Mouse (Mus musculus): ENCODE results near the gene Purb. TPM values are rescaled to one million over a fixed set of nuclear protein-coding genes. Genes with fewer than 3 reads are reported as not detected.

Gene Purb
- polyA plus RNA-seq (2014; fragmentation: Nextera tagmentation; extraction: Ambion mirVana) = 25.7 and 26.2 TPM in 2 replicates

DNA sequence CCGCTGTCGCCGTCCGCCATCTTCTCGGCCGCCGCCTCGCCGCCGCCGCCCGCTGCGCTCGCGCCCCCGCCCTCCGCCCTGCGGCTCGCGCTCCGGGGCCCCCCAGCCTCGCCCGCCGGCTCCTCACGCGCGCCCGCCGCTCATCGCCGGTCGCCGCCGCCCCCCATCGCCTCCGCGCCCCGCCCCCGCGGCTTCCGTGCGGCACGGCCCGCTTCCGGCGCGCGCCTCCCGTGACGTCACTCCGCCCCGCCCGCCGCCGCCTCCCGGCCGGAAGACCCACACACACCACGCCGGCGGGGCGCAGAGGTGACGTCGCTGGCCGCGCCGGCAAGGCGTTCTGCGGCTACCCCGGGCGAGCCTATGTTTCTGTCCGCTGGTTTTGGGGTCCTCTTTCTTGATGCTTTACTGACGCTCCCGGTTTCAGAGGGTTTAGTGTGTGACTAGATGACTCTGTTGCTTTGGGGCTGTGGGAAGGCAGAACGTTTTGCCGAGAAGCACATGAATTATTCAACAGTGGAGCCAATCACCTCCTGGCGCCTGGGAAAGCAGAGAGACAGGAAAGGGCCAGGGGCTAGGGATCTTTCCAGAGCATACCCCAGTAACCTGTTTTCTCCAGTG, at the start of gene Purb:
TSS of gene Purb (minus strand) at position 51 of the 618 bp plus-strand sequence.
- ATAC-seq (replicated peaks; ENCODE audit: low FRiP score, low TSS enrichment, low read depth) (peak; percentile 97), DNase-seq (ENCODE audit: low spot score) (peak; percentile 95)
- under 1% methylated on average over 52 of the region's 76 CpGs for WGBS
- H3K4me3 ChIP-seq (ENCODE audit: low read depth, low read length) = peak within 1 kb of the TSS; percentile 98
- H3K27me3 ChIP-seq (replicated peaks; ENCODE audit: control insufficient read depth, insufficient read depth, low read length) = no peaks in the 10 kb centered on the region
- H3K9ac ChIP-seq (ENCODE audit: low read length) = peak within 1 kb of the TSS; percentile 93
- H3K27ac ChIP-seq (ENCODE audit: low read depth) = peak within 1 kb of the TSS; percentile 97
- no peaks in the 10 kb centered on the region for H3K9me3 ChIP-seq (ENCODE audit: control insufficient read depth, low read length)
- peaks cover 12% of the 10 kb centered on the region for H3K36me3 ChIP-seq (ENCODE audit: control insufficient read depth, insufficient read depth, low read length)
- peak within 1 kb of the TSS; percentile 98 for H3K4me2 ChIP-seq (ENCODE audit: low read length)
- H3K4me1 ChIP-seq (replicated peaks; ENCODE audit: control insufficient read depth, insufficient read depth, low read length) = peaks cover 24% of the 10 kb centered on the region

GRCm38 (mm10) chr11:6525241-6525640, 49.5 kb upstream of the Purb start:
- 97% methylated on average over 1 of the region's 1 CpGs for WGBS
- Histone ChIP-seq H3K36me3 (ENCODE audit: control insufficient read depth, insufficient read depth, low read length) (peaks cover 31% of the 10 kb centered on the region), H3K27ac (ENCODE audit: low read depth) (no peak overlapping the region), H3K4me2 (ENCODE audit: low read length) (no peak overlapping the region), H3K9ac (ENCODE audit: low read length) (no peak overlapping the region), H3K4me1 (replicated peaks; ENCODE audit: control insufficient read depth, insufficient read depth, low read length) (peaks cover 7% of the 10 kb centered on the region; the same call in 1 of the 2 replicates), H3K9me3 (ENCODE audit: control insufficient read depth, low read length) (no peaks in the 10 kb centered on the region), H3K4me3 (ENCODE audit: low read depth, low read length) (no peak overlapping the region), H3K27me3 (replicated peaks; ENCODE audit: control insufficient read depth, insufficient read depth, low read length) (no peaks in the 10 kb centered on the region)
- DNase-seq (ENCODE audit: low spot score) (no peak), ATAC-seq (replicated peaks; ENCODE audit: low FRiP score, low TSS enrichment, low read depth) (no peak)

- 88% methylated on average over 4 of the region's 4 CpGs for WGBS
- Histone ChIP-seq H3K27me3 (replicated peaks; ENCODE audit: control insufficient read depth, insufficient read depth, low read length) (no peaks in the 10 kb centered on the region), H3K27ac (ENCODE audit: low read depth) (no peak overlapping the region), H3K4me3 (ENCODE audit: low read depth, low read length) (no peak overlapping the region), H3K9ac (ENCODE audit: low read length) (no peak overlapping the region), H3K36me3 (ENCODE audit: control insufficient read depth, insufficient read depth, low read length) (peaks cover 31% of the 10 kb centered on the region), H3K4me1 (replicated peaks; ENCODE audit: control insufficient read depth, insufficient read depth, low read length) (peaks cover 7% of the 10 kb centered on the region; the same call in 1 of the 2 replicates), H3K4me2 (ENCODE audit: low read length) (no peak overlapping the region), H3K9me3 (ENCODE audit: control insufficient read depth, low read length) (no peaks in the 10 kb centered on the region)
- DNase-seq (ENCODE audit: low spot score) (no peak), ATAC-seq (replicated peaks; ENCODE audit: low FRiP score, low TSS enrichment, low read depth) (no peak)
Observed at GRCm38 (mm10) chr11:6524880-6525238, 49.1 kb upstream of the Purb start.

DNA sequence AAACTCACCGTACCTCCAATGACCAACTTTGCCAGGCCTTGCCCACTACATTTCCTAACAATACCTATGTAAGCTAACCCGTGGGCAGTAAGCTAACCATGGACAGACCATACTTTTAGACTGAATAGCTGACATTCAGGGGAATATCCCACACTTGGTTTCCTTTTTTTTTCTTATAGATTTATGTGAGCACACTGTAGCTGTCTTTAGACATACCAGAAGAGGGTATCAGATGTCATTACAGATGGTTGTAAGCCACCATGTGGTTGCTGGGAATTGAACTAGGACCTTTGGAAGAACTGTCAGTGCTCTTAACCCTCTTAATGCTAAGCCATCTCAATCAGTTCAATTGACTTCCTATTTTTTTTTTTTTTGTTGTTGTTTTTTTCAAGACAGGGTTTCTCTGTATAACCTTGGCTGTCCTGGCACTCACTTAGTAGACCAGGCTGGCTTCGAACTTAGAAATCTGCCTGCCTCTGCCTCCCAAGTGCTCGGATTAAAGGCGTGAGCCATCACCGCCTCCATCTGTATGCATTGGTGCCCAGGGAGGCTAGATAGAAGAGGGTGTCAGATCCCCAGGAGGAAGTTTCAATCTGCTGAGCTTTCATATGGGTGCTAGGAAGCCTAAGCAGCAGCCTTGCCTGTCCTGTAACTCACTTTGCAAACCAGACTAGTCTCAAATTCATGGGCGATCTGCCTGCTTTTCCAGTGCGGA, 48.6 kb upstream of the Purb start:
- Histone ChIP-seq H3K4me1 (replicated peaks; ENCODE audit: control insufficient read depth, insufficient read depth, low read length) (peaks cover 7% of the 10 kb centered on the region; the same call in 1 of the 2 replicates), H3K4me3 (ENCODE audit: low read depth, low read length) (no peak overlapping the region), H3K27ac (ENCODE audit: low read depth) (no peak overlapping the region), H3K36me3 (ENCODE audit: control insufficient read depth, insufficient read depth, low read length) (peaks cover 31% of the 10 kb centered on the region), H3K4me2 (ENCODE audit: low read length) (no peak overlapping the region), H3K9me3 (ENCODE audit: control insufficient read depth, low read length) (no peaks in the 10 kb centered on the region), H3K27me3 (replicated peaks; ENCODE audit: control insufficient read depth, insufficient read depth, low read length) (no peaks in the 10 kb centered on the region), H3K9ac (ENCODE audit: low read length) (no peak overlapping the region)
- 88% methylated on average over 8 of the region's 8 CpGs for WGBS
- DNase-seq (ENCODE audit: low spot score) (no peak), ATAC-seq (replicated peaks; ENCODE audit: low FRiP score, low TSS enrichment, low read depth) (no peak)

DNA sequence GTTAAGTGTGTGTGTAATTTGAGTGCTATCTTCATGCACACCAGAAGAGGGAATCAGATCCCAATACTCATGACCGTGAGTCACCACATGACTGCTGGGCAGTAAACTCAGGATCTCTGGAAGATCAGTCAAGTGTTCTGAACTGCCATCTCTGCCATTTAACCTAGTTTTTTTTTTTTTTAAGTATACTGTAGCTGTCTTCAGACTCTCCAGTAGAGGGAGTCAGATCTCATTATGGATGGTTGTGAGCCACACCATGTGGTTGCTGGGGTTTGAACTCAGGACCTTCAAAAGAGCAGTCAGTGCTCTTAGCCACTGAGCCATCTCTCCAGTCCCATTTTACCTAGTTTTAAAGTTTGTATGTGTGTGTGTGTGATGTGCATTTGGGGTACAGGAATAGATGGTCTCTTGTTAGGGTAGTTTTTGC, 48.0 kb upstream of the Purb start:
- Histone ChIP-seq H3K4me1 (replicated peaks; ENCODE audit: control insufficient read depth, insufficient read depth, low read length) (peaks cover 7% of the 10 kb centered on the region; the same call in 1 of the 2 replicates), H3K27ac (ENCODE audit: low read depth) (no peak overlapping the region), H3K9me3 (ENCODE audit: control insufficient read depth, low read length) (no peaks in the 10 kb centered on the region), H3K9ac (ENCODE audit: low read length) (no peak overlapping the region), H3K27me3 (replicated peaks; ENCODE audit: control insufficient read depth, insufficient read depth, low read length) (no peaks in the 10 kb centered on the region), H3K36me3 (ENCODE audit: control insufficient read depth, insufficient read depth, low read length) (peaks cover 31% of the 10 kb centered on the region), H3K4me3 (ENCODE audit: low read depth, low read length) (no peak overlapping the region), H3K4me2 (ENCODE audit: low read length) (no peak overlapping the region)
- ATAC-seq (replicated peaks; ENCODE audit: low FRiP score, low TSS enrichment, low read depth) = no peak
- 59% methylated on average over 1 of the region's 1 CpGs for WGBS
- DNase-seq (ENCODE audit: low spot score) = no peak

DNA sequence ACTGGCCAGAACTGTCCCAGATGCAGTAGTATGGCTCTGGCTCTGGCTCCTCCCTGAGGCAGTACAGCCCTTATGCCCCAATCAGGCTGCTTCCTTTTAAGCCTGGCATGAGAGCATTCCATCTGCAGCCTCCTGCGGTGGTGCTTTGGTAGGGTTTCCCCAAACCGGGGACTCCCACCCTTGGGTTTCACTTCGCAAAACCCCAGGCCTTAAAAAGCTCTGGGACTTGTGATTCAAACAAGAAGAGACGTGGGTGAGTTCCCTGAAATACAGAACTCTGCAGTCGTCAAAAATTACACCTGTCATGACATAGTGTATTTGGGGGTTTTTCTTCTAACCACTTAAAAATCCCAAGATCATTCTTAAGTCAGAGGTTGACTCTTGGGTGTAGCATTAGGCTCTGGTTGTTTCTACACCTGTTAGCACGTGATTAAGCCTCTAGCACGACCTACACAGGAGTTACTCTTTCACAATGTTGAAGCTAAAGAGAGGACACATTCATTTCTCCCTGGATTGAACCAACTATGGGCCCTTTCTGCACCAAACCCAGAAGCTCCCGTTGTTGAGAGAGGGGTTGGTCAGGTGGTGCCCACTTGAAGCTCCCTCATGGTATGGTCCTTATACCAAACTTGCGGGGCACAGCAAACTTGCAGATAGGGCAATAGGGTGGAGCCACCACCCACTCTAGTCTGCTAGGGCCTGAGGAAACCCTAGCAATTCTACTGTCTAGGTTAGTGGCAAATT, 47.2 kb upstream of the Purb start:
- H3K9me3 ChIP-seq (ENCODE audit: control insufficient read depth, low read length) = no peaks in the 10 kb centered on the region
- no peaks in the 10 kb centered on the region for H3K27me3 ChIP-seq (replicated peaks; ENCODE audit: control insufficient read depth, insufficient read depth, low read length)
- DNase-seq (ENCODE audit: low spot score) (no peak), ATAC-seq (replicated peaks; ENCODE audit: low FRiP score, low TSS enrichment, low read depth) (no peak)
- 73% methylated on average over 9 of the region's 9 CpGs for WGBS
- no peak overlapping the region for H3K9ac ChIP-seq (ENCODE audit: low read length)
- no peak overlapping the region for H3K27ac ChIP-seq (ENCODE audit: low read depth)
- H3K4me1 ChIP-seq (replicated peaks; ENCODE audit: control insufficient read depth, insufficient read depth, low read length) = peaks cover 7% of the 10 kb centered on the region; the same call in 1 of the 2 replicates
- no peak overlapping the region for H3K4me3 ChIP-seq (ENCODE audit: low read depth, low read length)
- H3K36me3 ChIP-seq (ENCODE audit: control insufficient read depth, insufficient read depth, low read length) = peaks cover 31% of the 10 kb centered on the region
- H3K4me2 ChIP-seq (ENCODE audit: low read length) = no peak overlapping the region

GRCm38 (mm10) chr11:6520507-6521173, 44.9 kb upstream of the Purb start, which contains the start of gene Myo1g:
Myo1g (minus strand) TSS chr11:6520965.
- DNase-seq (ENCODE audit: low spot score) (no peak), ATAC-seq (replicated peaks; ENCODE audit: low FRiP score, low TSS enrichment, low read depth) (no peak)
- no peak within 1 kb of the TSS for H3K4me2 ChIP-seq (ENCODE audit: low read length)
- H3K36me3 ChIP-seq (ENCODE audit: control insufficient read depth, insufficient read depth, low read length) = peaks cover 20% of the 10 kb centered on the region
- no peak within 1 kb of the TSS for H3K9ac ChIP-seq (ENCODE audit: low read length)
- H3K27me3 ChIP-seq (replicated peaks; ENCODE audit: control insufficient read depth, insufficient read depth, low read length) = no peaks in the 10 kb centered on the region
- no peak within 1 kb of the TSS for H3K4me3 ChIP-seq (ENCODE audit: low read depth, low read length)
- H3K4me1 ChIP-seq (replicated peaks; ENCODE audit: control insufficient read depth, insufficient read depth, low read length) = no peaks in the 10 kb centered on the region
- H3K9me3 ChIP-seq (ENCODE audit: control insufficient read depth, low read length) = no peaks in the 10 kb centered on the region
- no peak within 1 kb of the TSS for H3K27ac ChIP-seq (ENCODE audit: low read depth)
- WGBS = 75% methylated on average over 7 of the region's 7 CpGs

- 75% methylated on average over 11 of the region's 11 CpGs for WGBS
- Histone ChIP-seq H3K4me2 (ENCODE audit: low read length) (no peak overlapping the region), H3K9ac (ENCODE audit: low read length) (no peak overlapping the region), H3K4me3 (ENCODE audit: low read depth, low read length) (no peak overlapping the region), H3K27ac (ENCODE audit: low read depth) (no peak overlapping the region), H3K4me1 (replicated peaks; ENCODE audit: control insufficient read depth, insufficient read depth, low read length) (no peaks in the 10 kb centered on the region), H3K27me3 (replicated peaks; ENCODE audit: control insufficient read depth, insufficient read depth, low read length) (no peaks in the 10 kb centered on the region), H3K36me3 (ENCODE audit: control insufficient read depth, insufficient read depth, low read length) (peaks cover 9% of the 10 kb centered on the region), H3K9me3 (ENCODE audit: control insufficient read depth, low read length) (no peaks in the 10 kb centered on the region)
- ATAC-seq (replicated peaks; ENCODE audit: low FRiP score, low TSS enrichment, low read depth) (no peak), DNase-seq (ENCODE audit: low spot score) (no peak)
Observed at GRCm38 (mm10) chr11:6519491-6520033, 43.8 kb upstream of the Purb start.
